Mouse (Mus musculus): ENCODE data around the gene Trf.

Trf gene

GRCm38 (mm10) chr9:103225464-103225863, 4.8 kb downstream of the Trf start:
- no peak for DNase-seq (ENCODE audit: low read depth, low spot score)

- no peak for DNase-seq (ENCODE audit: low read depth, low spot score)
Measured at GRCm38 (mm10) chr9:103224721-103225120, 5.5 kb downstream of the Trf start.

- no peak for DNase-seq (ENCODE audit: low read depth, low spot score)
Measured at GRCm38 (mm10) chr9:103214281-103214680, 16.0 kb downstream of the Trf start.

- DNase-seq (ENCODE audit: low read depth, low spot score) = no peak
Measured at GRCm38 (mm10) chr9:103213631-103214030, 16.6 kb downstream of the Trf start.

- no peak for DNase-seq (ENCODE audit: low read depth, low spot score)
Measured at GRCm38 (mm10) chr9:103212654-103213420, 17.4 kb downstream of the Trf start.

GRCm38 (mm10) chr9:103208802-103209423, 21.3 kb downstream of the Trf start:
- DNase-seq (ENCODE audit: low read depth, low spot score) = no peak

GRCm38 (mm10) chr9:103207846-103208245, 22.4 kb downstream of the Trf start:
- peak; percentile 59 for DNase-seq (ENCODE audit: low read depth, low spot score)

- no peak for DNase-seq (ENCODE audit: low read depth, low spot score)
Measured at GRCm38 (mm10) chr9:103205786-103206185, 24.5 kb downstream of the Trf start.

- peak; percentile 82 for DNase-seq (ENCODE audit: low read depth, low spot score)
Measured at GRCm38 (mm10) chr9:103201561-103202260, 28.5 kb downstream of the Trf start, which contains the start of gene Srprb. Srprb (minus strand) TSS chr9:103202137.

- no peak for DNase-seq (ENCODE audit: low read depth, low spot score)
Measured at GRCm38 (mm10) chr9:103188416-103188815, 41.8 kb downstream of the Trf start.

- no peak for DNase-seq (ENCODE audit: low read depth, low spot score)
Measured at GRCm38 (mm10) chr9:103186747-103187146, 43.5 kb downstream of the Trf start.

GRCm38 (mm10) chr9:103185946-103186345, 44.3 kb downstream of the Trf start:
- no peak for DNase-seq (ENCODE audit: low read depth, low spot score)

- DNase-seq (ENCODE audit: low read depth, low spot score) = no peak
Measured at GRCm38 (mm10) chr9:103184855-103185254, 45.4 kb downstream of the Trf start.

GRCm38 (mm10) chr9:103181886-103182285, 48.4 kb downstream of the Trf start:
- no peak for DNase-seq (ENCODE audit: low read depth, low spot score)

- DNase-seq (ENCODE audit: low read depth, low spot score) = peak; percentile 11
Measured at GRCm38 (mm10) chr9:103180807-103181565, 49.3 kb downstream of the Trf start.

- peak; percentile 9 for DNase-seq (ENCODE audit: low read depth, low spot score)
Measured at GRCm38 (mm10) chr9:103180303-103180702, 49.9 kb downstream of the Trf start.

GRCm38 (mm10) chr9:103175692-103176091, 54.6 kb downstream of the Trf start:
- no peak for DNase-seq (ENCODE audit: low read depth, low spot score)

GRCm38 (mm10) chr9:103174771-103175519, 55.3 kb downstream of the Trf start:
- DNase-seq (ENCODE audit: low read depth, low spot score) = no peak

- DNase-seq (ENCODE audit: low read depth, low spot score) = no peak
Measured at GRCm38 (mm10) chr9:103168771-103169170, 61.5 kb downstream of the Trf start.

- no peak for DNase-seq (ENCODE audit: low read depth, low spot score)
Measured at GRCm38 (mm10) chr9:103168046-103168445, 62.2 kb downstream of the Trf start.

GRCm38 (mm10) chr9:103163806-103164205, 66.4 kb downstream of the Trf start:
- no peak for DNase-seq (ENCODE audit: low read depth, low spot score)

Data from c-Kit-negative CD71-positive TER-119-positive erythroid progenitor cells, embryonic 14.5 days (primary cell).